Mouse (Mus musculus) adrenal gland, postnatal 14 days (tissue): ENCODE measurements around the gene Mpp1. TPM values are rescaled to one million over a fixed set of nuclear protein-coding genes. Genes with fewer than 3 reads are reported as not detected.
A peak's percentile ranks its signal among the peaks of the same experiment; 100 is the strongest.

ENCODE experiments used
- DNase-seq: peaks from one replicate; pipeline ENCODE4 v3.0.0; 2021; ENCODE audit warnings: mixed read lengths
- total RNA-seq: library from RNA; stranded (reverse); gene quantifications from 2 replicates; pipeline ENCODE4 v1.2.3, GENCODE M21; 2021

Mpp1 gene
- total RNA-seq, 1 experiment from 2014 or later = 41.6 TPM

DNA sequence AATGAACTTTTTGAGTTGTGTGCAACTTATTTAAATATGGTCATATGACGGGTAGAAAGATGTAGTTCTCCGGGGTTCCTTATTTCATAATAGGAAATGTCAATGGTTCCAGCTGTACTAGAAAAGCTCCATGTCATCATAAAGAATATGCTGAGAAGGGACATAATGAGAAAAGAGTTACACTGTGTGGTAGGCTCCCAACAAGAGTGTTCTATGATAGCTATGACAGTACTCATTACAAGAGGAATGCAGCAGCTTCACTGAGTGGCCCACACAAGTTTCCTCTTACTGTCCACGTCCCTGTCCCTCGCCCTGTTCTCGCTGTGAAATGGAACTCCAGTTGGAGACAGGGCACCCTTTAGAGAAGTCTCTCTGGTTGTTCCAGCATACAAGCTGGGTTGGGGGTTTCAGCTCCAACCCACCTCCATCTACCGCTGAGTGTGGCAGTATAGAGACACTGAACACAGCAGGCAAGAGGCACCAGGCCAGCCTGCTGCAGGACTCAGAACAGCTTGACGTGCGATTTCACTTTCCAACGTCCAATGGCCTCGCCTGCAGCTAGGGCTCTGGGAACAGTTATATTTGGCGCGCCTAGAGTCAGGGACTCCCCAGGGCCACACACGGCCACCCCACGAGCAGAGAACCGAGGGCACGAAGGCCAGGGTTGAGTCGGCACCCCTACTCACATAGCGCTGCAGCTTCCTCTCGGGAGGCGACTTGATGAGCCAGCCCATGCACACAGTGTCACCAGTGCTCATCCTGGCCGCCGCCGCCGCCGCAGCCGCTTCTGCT is 46.6 kb downstream of the Mpp1 start:
- DNase-seq = peak; percentile 42

DNA sequence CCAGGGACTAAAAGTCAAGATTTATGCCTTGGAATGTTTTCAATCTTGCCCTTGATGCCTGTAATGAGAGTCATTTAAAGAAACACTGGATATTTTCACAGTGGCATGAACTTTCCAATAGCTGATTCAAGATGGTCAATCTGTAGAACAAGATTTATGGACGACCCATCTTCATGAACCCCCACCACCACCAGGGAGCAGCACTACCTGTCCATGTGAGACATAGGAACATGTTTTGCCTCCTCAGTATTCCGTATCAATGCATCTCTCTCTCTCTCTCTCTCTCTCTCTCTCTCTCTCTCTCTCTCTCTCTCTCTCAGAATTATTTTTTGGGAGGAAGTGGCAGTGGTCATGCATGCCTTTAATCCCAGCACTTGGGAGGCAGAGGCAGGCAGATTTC is 48.5 kb downstream of the Mpp1 start:
- DNase-seq = no peak

Other genes with a start within 250 kb of the Mpp1 start
- 2.3 and 3.6 TPM in 2 replicates for gene Gab3, start 45.6 kb downstream of the Mpp1 start, total RNA-seq
- gene Dkc1, start 35.2 kb downstream of the Mpp1 start, total RNA-seq = 45.7 and 57.9 TPM in 2 replicates
- gene Smim9, start 32.8 kb upstream of the Mpp1 start, total RNA-seq = not detected in 2 replicates